Mouse (Mus musculus) spleen, embryonic (tissue): ENCODE results near the gene Itfg2.

Experiments used
- CTCF ChIA-PET: fragments of 350-600 bp; sonication (Branson Sonifier 250); formaldehyde crosslinking; loops from one replicate; lab custom pipeline; 2022; lab: Charles Lee

Itfg2 gene

GRCm38 (mm10) chr6:128424269-128425019 lies at the start of gene Itfg2:
TSS of gene Itfg2 (minus strand) at chr6:128424931.
- CTCF ChIA-PET, result interaction anchor here (0.6 kb wide), 1 partner anchor 224 kb away, joined by 3 read pairs; no protein-coding TSS in a partner anchor

GRCm38 (mm10) chr6:128474112-128474511 lies 49.4 kb upstream of the Itfg2 start:
- CTCF ChIA-PET, result no interaction called here

- CTCF ChIA-PET, result interaction anchor here (1.4 kb wide), 1 partner anchor 10 kb away, joined by 3 read pairs; no protein-coding TSS in a partner anchor
Observed at GRCm38 (mm10) chr6:128469451-128469850, 44.7 kb upstream of the Itfg2 start.

- CTCF ChIA-PET, result no interaction called here
Observed at GRCm38 (mm10) chr6:128467298-128467697, 42.6 kb upstream of the Itfg2 start.

- CTCF ChIA-PET, result no interaction called here
Observed at GRCm38 (mm10) chr6:128466563-128466962, 41.8 kb upstream of the Itfg2 start.

GRCm38 (mm10) chr6:128466043-128466442 lies 41.3 kb upstream of the Itfg2 start:
- CTCF ChIA-PET, result no interaction called here

- CTCF ChIA-PET, result no interaction called here
Observed at GRCm38 (mm10) chr6:128464996-128465395, 40.3 kb upstream of the Itfg2 start.

- CTCF ChIA-PET, result no interaction called here
Observed at GRCm38 (mm10) chr6:128461606-128462005, 36.9 kb upstream of the Itfg2 start.

- CTCF ChIA-PET, result no interaction called here
Observed at GRCm38 (mm10) chr6:128460729-128461503, 36.2 kb upstream of the Itfg2 start.

GRCm38 (mm10) chr6:128460321-128460720 lies 35.6 kb upstream of the Itfg2 start:
- CTCF ChIA-PET, result no interaction called here

- CTCF ChIA-PET, result no interaction called here
Observed at GRCm38 (mm10) chr6:128457186-128457585, 32.5 kb upstream of the Itfg2 start.

GRCm38 (mm10) chr6:128455835-128456605 lies 31.3 kb upstream of the Itfg2 start:
- CTCF ChIA-PET, result no interaction called here

- CTCF ChIA-PET, result no interaction called here
Observed at GRCm38 (mm10) chr6:128447063-128447462, 22.3 kb upstream of the Itfg2 start.

GRCm38 (mm10) chr6:128445761-128446535 lies 21.2 kb upstream of the Itfg2 start:
- CTCF ChIA-PET, result no interaction called here

GRCm38 (mm10) chr6:128440238-128440637 lies 15.5 kb upstream of the Itfg2 start:
- CTCF ChIA-PET, result interaction anchor here (0.5 kb wide), 1 partner anchor 301 kb away, joined by 3 read pairs; no protein-coding TSS in a partner anchor

- CTCF ChIA-PET, result interaction anchor here (0.6 kb wide), 1 partner anchor 796 kb away, joined by 8 read pairs; no protein-coding TSS in a partner anchor
Observed at GRCm38 (mm10) chr6:128438871-128439341, 14.2 kb upstream of the Itfg2 start.

GRCm38 (mm10) chr6:128438317-128438870 lies 13.7 kb upstream of the Itfg2 start, which contains the start of gene Fkbp4:
TSS of gene Fkbp4 (minus strand) at chr6:128438677.
- CTCF ChIA-PET, result no interaction called here

- CTCF ChIA-PET, result no interaction called here
Observed at GRCm38 (mm10) chr6:128437731-128438316, 13.1 kb upstream of the Itfg2 start.

GRCm38 (mm10) chr6:128437288-128437687 lies 12.6 kb upstream of the Itfg2 start:
- CTCF ChIA-PET, result no interaction called here
